Mouse (Mus musculus): ENCODE results near the gene Rcc1l.

The Rcc1l gene

GRCm38 (mm10) chr5:134119481-134120120, 57.0 kb downstream of the Rcc1l start:
- H3K4me3 ChIP-seq (replicated peaks; ENCODE audit: low read length): peak overlapping the region; percentile 74
- H3K9me3 ChIP-seq (ENCODE audit: low read length): no peaks in the 10 kb centered on the region
- H3K4me1 ChIP-seq (replicated peaks; ENCODE audit: low read depth, low read length): peaks cover 49% of the 10 kb centered on the region
- H3K27me3 ChIP-seq (ENCODE audit: insufficient read depth, low read length): peaks cover 11% of the 10 kb centered on the region
- TF ChIP-seq POU5F1 (IDR thresholded peaks at IDR 0.05; ENCODE audit: borderline replicate concordance, low read length): no peak
- no peak for TF ChIP-seq NANOG (IDR thresholded peaks at IDR 0.05; ENCODE audit: borderline replicate concordance, low read length)
- no peak for TF ChIP-seq CTCF (conservative IDR thresholded peaks at IDR 0.05; ENCODE audit: low read length)
- no peaks in the 10 kb centered on the region for H3K36me3 ChIP-seq (ENCODE audit: insufficient read depth, low read length)

GRCm38 (mm10) chr5:134118798-134119407, 57.7 kb downstream of the Rcc1l start:
- peaks cover 9% of the 10 kb centered on the region for H3K27me3 ChIP-seq (ENCODE audit: insufficient read depth, low read length)
- H3K4me3 ChIP-seq (replicated peaks; ENCODE audit: low read length): peak overlapping the region; percentile 74
- no peaks in the 10 kb centered on the region for H3K9me3 ChIP-seq (ENCODE audit: low read length)
- TF ChIP-seq NANOG (IDR thresholded peaks at IDR 0.05; ENCODE audit: borderline replicate concordance, low read length): no peak
- no peak for TF ChIP-seq CTCF (conservative IDR thresholded peaks at IDR 0.05; ENCODE audit: low read length)
- no peak for TF ChIP-seq POU5F1 (IDR thresholded peaks at IDR 0.05; ENCODE audit: borderline replicate concordance, low read length)
- H3K4me1 ChIP-seq (replicated peaks; ENCODE audit: low read depth, low read length): peaks cover 49% of the 10 kb centered on the region
- no peaks in the 10 kb centered on the region for H3K36me3 ChIP-seq (ENCODE audit: insufficient read depth, low read length)

- H3K27me3 ChIP-seq (ENCODE audit: insufficient read depth, low read length): no peaks in the 10 kb centered on the region
- H3K36me3 ChIP-seq (ENCODE audit: insufficient read depth, low read length): no peaks in the 10 kb centered on the region
- H3K4me1 ChIP-seq (replicated peaks; ENCODE audit: low read depth, low read length): peaks cover 28% of the 10 kb centered on the region
- H3K9me3 ChIP-seq (ENCODE audit: low read length): peaks cover 8% of the 10 kb centered on the region
- no peak for TF ChIP-seq POU5F1 (IDR thresholded peaks at IDR 0.05; ENCODE audit: borderline replicate concordance, low read length)
- no peak for TF ChIP-seq NANOG (IDR thresholded peaks at IDR 0.05; ENCODE audit: borderline replicate concordance, low read length)
- TF ChIP-seq CTCF (conservative IDR thresholded peaks at IDR 0.05; ENCODE audit: low read length): no peak
- no peak overlapping the region for H3K4me3 ChIP-seq (replicated peaks; ENCODE audit: low read length)
Observed at GRCm38 (mm10) chr5:134115639-134116259, 60.8 kb downstream of the Rcc1l start.

GRCm38 (mm10) chr5:134114981-134115380, 61.6 kb downstream of the Rcc1l start:
- Histone ChIP-seq H3K4me3 (replicated peaks; ENCODE audit: low read length) (no peak overlapping the region), H3K4me1 (replicated peaks; ENCODE audit: low read depth, low read length) (peaks cover 23% of the 10 kb centered on the region), H3K9me3 (ENCODE audit: low read length) (peaks cover 8% of the 10 kb centered on the region), H3K27me3 (ENCODE audit: insufficient read depth, low read length) (no peaks in the 10 kb centered on the region), H3K36me3 (ENCODE audit: insufficient read depth, low read length) (no peaks in the 10 kb centered on the region)
- TF ChIP-seq NANOG (IDR thresholded peaks at IDR 0.05; ENCODE audit: borderline replicate concordance, low read length) (no peak), CTCF (conservative IDR thresholded peaks at IDR 0.05; ENCODE audit: low read length) (no peak), POU5F1 (IDR thresholded peaks at IDR 0.05; ENCODE audit: borderline replicate concordance, low read length) (no peak)

GRCm38 (mm10) chr5:134105829-134106228, 70.7 kb downstream of the Rcc1l start:
- no peak for TF ChIP-seq POU5F1 (IDR thresholded peaks at IDR 0.05; ENCODE audit: borderline replicate concordance, low read length)
- TF ChIP-seq CTCF (conservative IDR thresholded peaks at IDR 0.05; ENCODE audit: low read length): no peak
- no peak for TF ChIP-seq NANOG (IDR thresholded peaks at IDR 0.05; ENCODE audit: borderline replicate concordance, low read length)
- no peaks in the 10 kb centered on the region for H3K27me3 ChIP-seq (ENCODE audit: insufficient read depth, low read length)
- peaks cover 22% of the 10 kb centered on the region for H3K4me1 ChIP-seq (replicated peaks; ENCODE audit: low read depth, low read length)
- no peak overlapping the region for H3K4me3 ChIP-seq (replicated peaks; ENCODE audit: low read length)
- 0 out of 2 replicates have a peak, but pooled peaks cover 3% of the 10 kb centered on the region for H3K9me3 ChIP-seq (ENCODE audit: low read length)
- no peaks in the 10 kb centered on the region for H3K36me3 ChIP-seq (ENCODE audit: insufficient read depth, low read length)

- H3K4me1 ChIP-seq (replicated peaks; ENCODE audit: low read depth, low read length): peaks cover 39% of the 10 kb centered on the region
- TF ChIP-seq POU5F1 (IDR thresholded peaks at IDR 0.05; ENCODE audit: borderline replicate concordance, low read length) (no peak), NANOG (IDR thresholded peaks at IDR 0.05; ENCODE audit: borderline replicate concordance, low read length) (no peak), CTCF (conservative IDR thresholded peaks at IDR 0.05; ENCODE audit: low read length) (no peak)
- H3K27me3 ChIP-seq (ENCODE audit: insufficient read depth, low read length): peaks cover 6% of the 10 kb centered on the region; the same call in 1 of the 2 replicates
- 0 out of 2 replicates have a peak, but pooled peaks cover 3% of the 10 kb centered on the region for H3K9me3 ChIP-seq (ENCODE audit: low read length)
- H3K36me3 ChIP-seq (ENCODE audit: insufficient read depth, low read length): no peaks in the 10 kb centered on the region
- no peak overlapping the region for H3K4me3 ChIP-seq (replicated peaks; ENCODE audit: low read length)
Observed at GRCm38 (mm10) chr5:134102720-134103119, 73.9 kb downstream of the Rcc1l start.

GRCm38 (mm10) chr5:134101883-134102282, 74.7 kb downstream of the Rcc1l start:
- Histone ChIP-seq H3K4me3 (replicated peaks; ENCODE audit: low read length) (no peak overlapping the region), H3K36me3 (ENCODE audit: insufficient read depth, low read length) (no peaks in the 10 kb centered on the region), H3K27me3 (ENCODE audit: insufficient read depth, low read length) (peaks cover 13% of the 10 kb centered on the region; the same call in 1 of the 2 replicates), H3K4me1 (replicated peaks; ENCODE audit: low read depth, low read length) (peaks cover 39% of the 10 kb centered on the region), H3K9me3 (ENCODE audit: low read length) (0 out of 2 replicates have a peak, but pooled peaks cover 3% of the 10 kb centered on the region)
- TF ChIP-seq CTCF (conservative IDR thresholded peaks at IDR 0.05; ENCODE audit: low read length) (no peak), NANOG (IDR thresholded peaks at IDR 0.05; ENCODE audit: borderline replicate concordance, low read length) (no peak), POU5F1 (IDR thresholded peaks at IDR 0.05; ENCODE audit: borderline replicate concordance, low read length) (no peak)

- no peak for TF ChIP-seq CTCF (conservative IDR thresholded peaks at IDR 0.05; ENCODE audit: low read length)
- TF ChIP-seq POU5F1 (IDR thresholded peaks at IDR 0.05; ENCODE audit: borderline replicate concordance, low read length): no peak
- TF ChIP-seq NANOG (IDR thresholded peaks at IDR 0.05; ENCODE audit: borderline replicate concordance, low read length): no peak
- Histone ChIP-seq H3K4me1 (replicated peaks; ENCODE audit: low read depth, low read length) (peaks cover 39% of the 10 kb centered on the region), H3K4me3 (replicated peaks; ENCODE audit: low read length) (no peak overlapping the region), H3K9me3 (ENCODE audit: low read length) (0 out of 2 replicates have a peak, but pooled peaks cover 3% of the 10 kb centered on the region), H3K27me3 (ENCODE audit: insufficient read depth, low read length) (peaks cover 14% of the 10 kb centered on the region; the same call in 1 of the 2 replicates), H3K36me3 (ENCODE audit: insufficient read depth, low read length) (no peaks in the 10 kb centered on the region)
Observed at GRCm38 (mm10) chr5:134101322-134101721, 75.3 kb downstream of the Rcc1l start.

Measured in E14TG2a.4 (cell line).